Mouse (Mus musculus): ENCODE results near the gene Tent4b. TPM values are rescaled to one million over a fixed set of nuclear protein-coding genes. Genes with fewer than 3 reads are reported as not detected.

Gene Tent4b
- total RNA-seq (2014; rRNA removed; ENCODE audit: low replicate concordance) (7.7 and 12.4 TPM in 2 replicates), polyA plus RNA-seq (2015; fragmentation: Nextera tagmentation; extraction: Ambion mirVana) (3.1 and 3.8 TPM in 2 replicates)

DNA sequence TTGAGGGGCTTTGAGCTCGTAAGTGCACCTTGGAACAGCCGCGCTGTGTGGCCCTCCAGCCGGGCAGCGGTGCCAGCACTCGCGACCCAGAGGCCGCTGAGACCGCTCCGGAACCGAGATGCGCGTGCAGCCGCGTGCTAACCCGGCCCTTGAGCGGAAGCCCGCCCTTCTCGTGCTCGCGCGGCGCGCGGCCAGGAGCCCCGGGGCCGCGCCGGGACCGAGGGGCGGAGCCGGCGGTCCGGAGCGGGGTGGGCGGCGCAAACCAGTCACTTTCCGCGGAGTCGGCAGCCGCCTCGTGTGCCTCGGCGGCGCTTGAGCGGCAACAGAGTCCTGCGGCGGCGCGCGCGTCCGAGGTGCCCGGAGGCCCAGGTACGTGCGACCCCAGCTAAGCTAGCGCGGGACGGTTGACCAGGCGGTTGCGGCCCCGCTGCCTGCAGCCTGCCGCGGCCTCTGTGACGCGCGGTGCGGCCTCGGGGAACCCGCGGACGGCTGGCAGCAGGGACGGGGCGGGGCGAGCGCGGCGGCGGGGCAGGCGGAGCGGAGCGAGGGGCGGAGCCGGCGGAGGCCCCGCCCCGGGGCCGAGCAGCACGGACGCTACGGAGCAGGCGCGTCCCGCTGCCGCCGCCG lies at the start of gene Tent4b:
Gene Tent4b, plus strand, starts transcription at position 269 of the 627 bp plus-strand sequence.
- Histone ChIP-seq H3K27me3 (ENCODE audit: control insufficient read depth, insufficient read depth, low read length) (no peaks in the 10 kb centered on the region), H3K9me3 (replicated peaks; ENCODE audit: control insufficient read depth, low read length) (no peaks in the 10 kb centered on the region), H3K4me2 (ENCODE audit: low read depth, low read length) (peak within 1 kb of the TSS; percentile 89), H3K4me1 (ENCODE audit: control insufficient read depth, insufficient read depth) (peaks cover 11% of the 10 kb centered on the region; the same call in 1 of the 2 replicates), H3K4me3 (ENCODE audit: low read depth, low read length) (peak within 1 kb of the TSS; percentile 94), H3K36me3 (replicated peaks; ENCODE audit: control insufficient read depth, insufficient read depth, low read length) (no peaks in the 10 kb centered on the region), H3K9ac (replicated peaks; ENCODE audit: low read depth, low read length) (peak within 1 kb of the TSS; percentile 84), H3K27ac (ENCODE audit: low read depth) (peak within 1 kb of the TSS; percentile 99)
- WGBS = under 1% methylated on average over 64 of the region's 97 CpGs
- TF ChIP-seq EP300 (IDR thresholded peaks at IDR 0.05; ENCODE audit: low read depth) = 0 out of 2 replicates have a peak, but pooled peaks have one; percentile 32
- TF ChIP-seq CTCF (IDR thresholded peaks at IDR 0.05; ENCODE audit: low read depth) = no peak
- ATAC-seq (ENCODE audit: insufficient read depth, low read depth) (peak; percentile 93), DNase-seq (ENCODE audit: low spot score) (peak; percentile 86)

DNA sequence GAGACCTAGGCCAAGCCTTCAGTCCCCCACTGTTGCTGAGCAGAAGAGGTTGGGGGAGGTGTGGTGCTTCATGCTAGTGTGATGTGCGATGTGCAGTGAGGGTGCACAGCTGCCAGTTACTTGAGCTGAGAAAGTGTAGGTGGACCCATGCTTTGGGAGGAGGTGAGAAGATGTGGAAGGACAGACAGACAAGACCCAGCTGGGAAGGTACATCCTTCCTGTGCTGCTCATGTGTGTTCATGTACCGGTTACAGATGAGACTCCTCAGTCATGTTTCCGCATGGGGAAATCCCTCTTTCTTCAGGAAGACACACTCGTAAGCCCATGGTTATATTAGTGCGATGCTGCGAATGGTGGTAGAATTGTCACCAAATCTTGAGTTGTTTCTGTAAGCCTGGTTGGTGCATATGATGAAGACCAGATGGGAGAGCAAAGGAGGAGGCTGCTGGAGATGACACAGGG lies 48.1 kb upstream of the Tent4b start:
- TF ChIP-seq CTCF (IDR thresholded peaks at IDR 0.05; ENCODE audit: low read depth) (no peak), EP300 (IDR thresholded peaks at IDR 0.05; ENCODE audit: low read depth) (no peak)

GRCm38 (mm10) chr8:88160237-88160995 lies 38.6 kb upstream of the Tent4b start:
- H3K4me2 ChIP-seq (ENCODE audit: low read depth, low read length) = no peak overlapping the region
- no peak for DNase-seq (ENCODE audit: low spot score)
- no peak for ATAC-seq (ENCODE audit: insufficient read depth, low read depth)
- H3K9ac ChIP-seq (replicated peaks; ENCODE audit: low read depth, low read length) = no peak overlapping the region
- peaks cover 82% of the 10 kb centered on the region for H3K36me3 ChIP-seq (replicated peaks; ENCODE audit: control insufficient read depth, insufficient read depth, low read length)
- H3K4me3 ChIP-seq (ENCODE audit: low read depth, low read length) = no peak overlapping the region
- TF ChIP-seq EP300 (IDR thresholded peaks at IDR 0.05; ENCODE audit: low read depth) (no peak), CTCF (IDR thresholded peaks at IDR 0.05; ENCODE audit: low read depth) (no peak)
- H3K27me3 ChIP-seq (ENCODE audit: control insufficient read depth, insufficient read depth, low read length) = no peaks in the 10 kb centered on the region
- H3K27ac ChIP-seq (ENCODE audit: low read depth) = no peak overlapping the region
- H3K9me3 ChIP-seq (replicated peaks; ENCODE audit: control insufficient read depth, low read length) = no peaks in the 10 kb centered on the region
- WGBS = 87% methylated on average over 9 of the region's 10 CpGs
- H3K4me1 ChIP-seq (ENCODE audit: control insufficient read depth, insufficient read depth) = no peaks in the 10 kb centered on the region

More for the DNA sequence above, 48.1 kb upstream of the Tent4b start:
- Histone ChIP-seq H3K4me1 (ENCODE audit: control insufficient read depth, insufficient read depth) (no peaks in the 10 kb centered on the region), H3K4me3 (ENCODE audit: low read depth, low read length) (no peak overlapping the region), H3K4me2 (ENCODE audit: low read depth, low read length) (no peak overlapping the region), H3K9ac (replicated peaks; ENCODE audit: low read depth, low read length) (no peak overlapping the region), H3K27me3 (ENCODE audit: control insufficient read depth, insufficient read depth, low read length) (no peaks in the 10 kb centered on the region), H3K36me3 (replicated peaks; ENCODE audit: control insufficient read depth, insufficient read depth, low read length) (peaks cover 77% of the 10 kb centered on the region), H3K27ac (ENCODE audit: low read depth) (no peak overlapping the region), H3K9me3 (replicated peaks; ENCODE audit: control insufficient read depth, low read length) (no peaks in the 10 kb centered on the region)
- DNase-seq (ENCODE audit: low spot score) = no peak
- ATAC-seq (ENCODE audit: insufficient read depth, low read depth) = no peak
- WGBS = 87% methylated on average over 6 of the region's 6 CpGs

DNA sequence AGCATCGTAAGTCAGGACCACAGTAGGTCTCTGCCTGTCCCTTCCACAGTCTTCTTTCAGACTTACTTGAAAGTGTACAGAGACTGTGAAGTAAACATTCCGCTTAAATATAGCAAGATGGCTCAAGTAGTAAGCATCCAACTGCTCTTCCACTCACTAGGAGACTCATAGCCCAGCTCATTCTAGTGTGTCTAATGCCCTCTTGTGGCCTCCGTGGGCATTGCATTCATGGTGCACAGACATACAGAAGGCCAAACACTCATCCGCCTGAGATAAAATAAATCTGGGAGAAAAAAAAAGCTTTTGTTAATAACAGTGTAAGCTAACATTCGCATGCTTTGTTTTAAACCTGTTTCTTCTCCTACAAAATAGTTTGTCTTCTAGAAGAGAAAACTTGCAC lies 37.6 kb upstream of the Tent4b start:
- H3K4me1 ChIP-seq (ENCODE audit: control insufficient read depth, insufficient read depth) = no peaks in the 10 kb centered on the region
- 75% methylated on average over 5 of the region's 5 CpGs for whole genome bisulfite sequencing
- no peak overlapping the region for H3K9ac ChIP-seq (replicated peaks; ENCODE audit: low read depth, low read length)
- no peaks in the 10 kb centered on the region for H3K9me3 ChIP-seq (replicated peaks; ENCODE audit: control insufficient read depth, low read length)
- peaks cover 86% of the 10 kb centered on the region for H3K36me3 ChIP-seq (replicated peaks; ENCODE audit: control insufficient read depth, insufficient read depth, low read length)
- no peak for ATAC-seq (ENCODE audit: insufficient read depth, low read depth)
- H3K27me3 ChIP-seq (ENCODE audit: control insufficient read depth, insufficient read depth, low read length) = no peaks in the 10 kb centered on the region
- H3K4me3 ChIP-seq (ENCODE audit: low read depth, low read length) = no peak overlapping the region
- no peak overlapping the region for H3K27ac ChIP-seq (ENCODE audit: low read depth)
- DNase-seq (ENCODE audit: low spot score) = peak; percentile 40
- TF ChIP-seq CTCF (IDR thresholded peaks at IDR 0.05; ENCODE audit: low read depth) = peak; percentile 68
- TF ChIP-seq EP300 (IDR thresholded peaks at IDR 0.05; ENCODE audit: low read depth) = no peak
- H3K4me2 ChIP-seq (ENCODE audit: low read depth, low read length) = no peak overlapping the region

- H3K27ac ChIP-seq (ENCODE audit: low read depth) = no peak overlapping the region
- TF ChIP-seq CTCF (IDR thresholded peaks at IDR 0.05; ENCODE audit: low read depth) (no peak), EP300 (IDR thresholded peaks at IDR 0.05; ENCODE audit: low read depth) (no peak)
- no peaks in the 10 kb centered on the region for H3K4me1 ChIP-seq (ENCODE audit: control insufficient read depth, insufficient read depth)
- H3K9ac ChIP-seq (replicated peaks; ENCODE audit: low read depth, low read length) = no peak overlapping the region
- no peak overlapping the region for H3K4me2 ChIP-seq (ENCODE audit: low read depth, low read length)
- no peaks in the 10 kb centered on the region for H3K27me3 ChIP-seq (ENCODE audit: control insufficient read depth, insufficient read depth, low read length)
- H3K9me3 ChIP-seq (replicated peaks; ENCODE audit: control insufficient read depth, low read length) = no peaks in the 10 kb centered on the region
- no peak overlapping the region for H3K4me3 ChIP-seq (ENCODE audit: low read depth, low read length)
- peaks cover 24% of the 10 kb centered on the region for H3K36me3 ChIP-seq (replicated peaks; ENCODE audit: control insufficient read depth, insufficient read depth, low read length)
- no peak for ATAC-seq (ENCODE audit: insufficient read depth, low read depth)
- no peak for DNase-seq (ENCODE audit: low spot score)
- 88% methylated on average over 7 of the region's 7 CpGs for WGBS
Measured at GRCm38 (mm10) chr8:88175264-88175663, 23.7 kb upstream of the Tent4b start.
